Mouse (Mus musculus): ENCODE data around the gene Hoxa11.

- no peak for TF ChIP-seq CTCF (IDR thresholded peaks at IDR 0.05; ENCODE audit: borderline replicate concordance, control insufficient read depth, extremely low read depth, insufficient read depth, low read length, poor library complexity)
- TF ChIP-seq POLR2A (IDR thresholded peaks at IDR 0.05; ENCODE audit: control insufficient read depth, extremely low read depth, insufficient read depth, low read length, poor library complexity) = no peak
These were observed 20.6 kb downstream of the Hoxa11 start for GRCm38 (mm10) chr6:52224895-52225611.

Data from thymus, adult 2 months (tissue).